Mouse (Mus musculus) testis, adult 2 months (tissue): ENCODE results near the gene Kirrel3. TPM values are rescaled to one million over a fixed set of nuclear protein-coding genes. Genes with fewer than 3 reads are reported as not detected.

Source experiments
- H3K27ac ChIP-seq: fragments of 200-500 bp; 2 replicates; pipeline ENCODE4 v1.5.1; 2012; ENCODE audit warnings: low read depth, low read length; ENCODE audit not compliant: control insufficient read depth, insufficient read depth
- H3K27me3 ChIP-seq: fragments of 200-500 bp; 2 replicates; pipeline ENCODE4 v1.6.1; 2012; ENCODE audit warnings: mild to moderate bottlenecking, low read length, moderate library complexity; ENCODE audit not compliant: control insufficient read depth, insufficient read depth
- H3K36me3 ChIP-seq: fragments of 200-500 bp; 2 replicates; pipeline ENCODE4 v1.6.1; 2012; ENCODE audit warnings: mild to moderate bottlenecking, low read length; ENCODE audit not compliant: control insufficient read depth, insufficient read depth
- H3K4me1 ChIP-seq: fragments of 200-500 bp; 2 replicates; pipeline ENCODE4 v1.6.1; 2012; ENCODE audit warnings: low read length; ENCODE audit not compliant: control insufficient read depth, insufficient read depth
- H3K4me3 ChIP-seq: fragments of 200-500 bp; 2 replicates; pipeline ENCODE4 v1.5.1; 2012; ENCODE audit warnings: low read depth, mild to moderate bottlenecking, low read length, moderate library complexity, mixed read lengths; ENCODE audit not compliant: control insufficient read depth
- CTCF ChIP-seq: fragments of 200-500 bp; IDR thresholded peaks from 2 replicates; pipeline ENCODE4 v1.5.1; 2012; ENCODE audit warnings: low read depth, mild to moderate bottlenecking, inconsistent platforms, low read length, moderate library complexity; ENCODE audit not compliant: control insufficient read depth, insufficient read depth, insufficient replicate concordance
- POLR2A ChIP-seq: fragments of 200-500 bp; IDR thresholded peaks from 2 replicates; pipeline ENCODE4 v1.6.1; 2012; ENCODE audit warnings: low read depth, mild to moderate bottlenecking, inconsistent platforms, low read length, moderate library complexity; ENCODE audit not compliant: control insufficient read depth
- polyA plus RNA-seq: library from polyadenylated mRNA; depleted of rRNA; stranded (reverse); fragments of >200 nt; gene quantifications from 2 replicates; pipeline ENCODE4 v1.2.3, GENCODE M21; 2012

Gene Kirrel3
- polyA plus RNA-seq, 1 experiment = 0.10 TPM

DNA sequence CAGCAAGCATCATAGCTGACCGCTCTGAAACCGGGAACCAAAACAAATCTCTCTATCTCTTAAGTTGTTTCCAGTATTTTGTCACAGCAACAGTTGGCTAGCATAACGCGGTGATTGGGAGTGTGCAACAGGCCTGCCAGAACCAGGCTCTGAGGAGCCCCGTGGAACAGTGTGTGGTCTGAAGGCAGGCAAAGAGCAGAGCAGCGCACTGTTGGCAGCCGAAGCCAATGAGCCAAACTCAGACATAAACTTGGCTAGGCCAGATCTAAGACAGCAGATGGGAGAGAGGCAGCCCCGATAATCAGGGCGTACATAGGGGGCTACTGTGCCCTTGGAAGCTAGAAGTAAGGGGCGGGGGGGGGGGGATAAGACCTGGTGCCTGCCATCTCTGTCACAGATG lies 372.4 kb downstream of the Kirrel3 start:
- TF ChIP-seq CTCF = no peak
- no peak for TF ChIP-seq POLR2A
- no peak overlapping the region for H3K4me3 ChIP-seq
- H3K27me3 ChIP-seq = no peaks in the 10 kb centered on the region
- no peaks in the 10 kb centered on the region for H3K4me1 ChIP-seq
- no peaks in the 10 kb centered on the region for H3K36me3 ChIP-seq
- no peak overlapping the region for H3K27ac ChIP-seq

DNA sequence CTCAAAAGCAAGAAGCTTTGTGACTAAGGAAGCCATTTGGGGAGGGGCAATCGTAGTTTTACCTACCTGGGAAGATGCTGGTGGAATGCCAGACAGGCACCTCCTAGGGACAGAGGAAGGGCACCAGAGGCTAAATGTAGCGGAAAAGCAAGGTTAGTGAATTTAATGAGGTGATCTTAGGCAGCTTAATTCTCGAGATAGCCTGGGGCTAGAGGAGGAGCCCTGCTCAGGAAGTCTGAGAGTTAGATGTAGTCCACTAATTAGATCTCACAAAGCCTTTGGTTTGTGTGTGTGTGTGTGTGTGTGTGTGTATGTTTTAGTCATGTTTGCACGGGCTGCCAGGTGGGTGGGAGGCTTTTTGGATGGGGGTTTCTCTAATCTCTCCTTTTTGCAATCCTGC lies 375.2 kb downstream of the Kirrel3 start:
- no peak for TF ChIP-seq CTCF
- no peak for TF ChIP-seq POLR2A
- H3K36me3 ChIP-seq = no peaks in the 10 kb centered on the region
- no peaks in the 10 kb centered on the region for H3K4me1 ChIP-seq
- H3K27ac ChIP-seq = no peak overlapping the region
- H3K27me3 ChIP-seq = no peaks in the 10 kb centered on the region
- H3K4me3 ChIP-seq = no peak overlapping the region

DNA sequence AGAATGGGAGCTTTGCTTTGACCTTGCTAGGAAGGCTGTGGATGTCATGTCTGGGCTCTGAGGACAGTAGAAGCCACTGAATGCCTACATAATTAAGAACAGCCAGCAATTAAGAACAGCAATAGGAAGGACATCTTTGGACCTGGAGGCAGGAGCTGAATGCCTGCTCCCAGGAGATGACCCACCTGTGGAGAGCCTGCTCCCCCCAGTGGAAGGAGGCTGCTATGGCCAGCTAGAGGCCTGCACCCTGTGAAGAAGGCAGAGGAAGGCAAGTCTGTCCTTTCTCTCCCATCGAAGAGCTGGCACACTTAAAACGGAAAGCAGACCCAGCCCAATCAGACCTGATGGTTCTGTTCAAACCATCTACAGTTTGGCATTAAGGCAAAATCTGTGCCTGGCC lies 376.1 kb downstream of the Kirrel3 start:
- TF ChIP-seq CTCF (peak; percentile 44; the same call in 1 of the 2 replicates), POLR2A (no peak)
- Histone ChIP-seq H3K36me3 (no peaks in the 10 kb centered on the region), H3K27me3 (no peaks in the 10 kb centered on the region), H3K4me3 (no peak overlapping the region), H3K27ac (no peak overlapping the region), H3K4me1 (no peaks in the 10 kb centered on the region)

DNA sequence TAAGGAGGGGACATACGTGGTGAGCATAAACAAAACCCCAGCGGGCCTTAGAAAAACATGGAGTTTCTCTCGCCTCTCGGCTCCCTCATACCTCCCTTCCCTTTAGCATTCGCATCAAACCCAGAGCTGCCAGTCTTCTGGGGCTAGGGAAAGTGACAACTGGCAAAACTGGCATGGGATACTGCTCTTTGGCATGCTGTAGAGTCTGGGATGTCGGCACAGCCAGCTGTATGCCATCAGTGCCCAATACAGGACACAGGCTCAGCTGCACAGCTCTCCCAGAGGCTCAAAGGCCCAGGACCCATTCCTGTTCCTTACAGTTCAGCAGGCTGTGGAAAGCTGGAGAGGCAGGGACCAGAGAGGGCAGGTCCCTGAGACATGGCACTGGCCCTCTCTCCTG lies 379.9 kb downstream of the Kirrel3 start:
- TF ChIP-seq CTCF (no peak), POLR2A (no peak)
- Histone ChIP-seq H3K27ac (no peak overlapping the region), H3K36me3 (no peaks in the 10 kb centered on the region), H3K4me1 (no peaks in the 10 kb centered on the region), H3K4me3 (no peak overlapping the region), H3K27me3 (no peaks in the 10 kb centered on the region)

DNA sequence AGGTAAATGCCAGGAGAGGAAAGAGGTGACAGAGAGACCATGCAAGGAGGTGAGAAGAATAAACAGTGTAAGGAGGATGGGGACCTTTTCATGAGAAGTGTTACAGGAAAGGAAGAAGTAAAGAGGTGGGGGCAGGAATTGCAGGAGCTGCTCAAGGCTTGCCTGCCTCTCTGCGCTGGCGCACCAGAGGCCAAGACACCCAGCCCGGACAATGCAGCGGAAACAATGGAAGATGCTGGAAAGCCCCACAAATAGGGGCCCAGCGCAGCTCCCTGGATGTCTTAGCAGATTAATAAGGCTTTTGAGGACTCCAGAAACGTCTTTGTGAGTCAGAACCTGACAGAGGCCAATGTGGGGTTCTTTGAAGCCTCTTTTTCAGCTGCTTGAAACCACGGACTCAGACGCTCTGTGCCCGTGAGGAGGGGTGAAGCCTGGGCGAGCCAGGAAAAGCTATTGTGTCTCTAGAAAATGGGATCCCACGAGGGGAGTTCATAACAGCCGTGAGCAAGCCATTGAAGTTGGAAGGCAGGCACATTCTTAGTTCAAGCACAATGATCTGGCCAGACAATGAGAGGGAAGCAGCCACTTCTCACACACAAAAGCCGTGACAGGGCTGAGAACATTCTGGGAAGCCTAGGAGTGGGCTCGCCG lies 385.7 kb downstream of the Kirrel3 start:
- Histone ChIP-seq H3K4me1 (no peaks in the 10 kb centered on the region), H3K27me3 (no peaks in the 10 kb centered on the region), H3K4me3 (no peak overlapping the region), H3K36me3 (no peaks in the 10 kb centered on the region), H3K27ac (no peak overlapping the region)
- no peak for TF ChIP-seq CTCF
- TF ChIP-seq POLR2A = no peak

DNA sequence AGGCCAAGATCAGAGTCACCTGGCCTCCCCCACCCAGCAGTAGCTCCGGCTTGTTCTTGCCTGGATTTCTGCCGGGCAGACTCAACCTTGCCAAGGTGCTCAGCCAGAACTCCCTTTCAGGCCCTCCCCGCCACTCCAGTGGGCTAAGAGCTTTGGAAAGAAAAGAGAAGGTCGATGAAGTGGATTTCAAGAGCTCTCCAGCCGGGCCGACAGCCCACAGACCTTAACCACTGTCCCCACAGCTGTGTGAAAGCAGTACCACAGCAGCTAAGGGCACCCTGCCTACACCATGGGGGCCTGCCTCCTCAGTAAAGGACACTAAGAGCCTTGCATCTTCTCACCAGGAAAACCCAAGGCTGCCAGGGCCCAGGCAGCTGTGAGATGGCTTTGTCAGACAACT lies 389.5 kb downstream of the Kirrel3 start:
- H3K4me1 ChIP-seq = no peaks in the 10 kb centered on the region
- H3K4me3 ChIP-seq = no peak overlapping the region
- H3K27me3 ChIP-seq = no peaks in the 10 kb centered on the region
- H3K36me3 ChIP-seq = no peaks in the 10 kb centered on the region
- no peak overlapping the region for H3K27ac ChIP-seq
- TF ChIP-seq CTCF = no peak
- TF ChIP-seq POLR2A = no peak

DNA sequence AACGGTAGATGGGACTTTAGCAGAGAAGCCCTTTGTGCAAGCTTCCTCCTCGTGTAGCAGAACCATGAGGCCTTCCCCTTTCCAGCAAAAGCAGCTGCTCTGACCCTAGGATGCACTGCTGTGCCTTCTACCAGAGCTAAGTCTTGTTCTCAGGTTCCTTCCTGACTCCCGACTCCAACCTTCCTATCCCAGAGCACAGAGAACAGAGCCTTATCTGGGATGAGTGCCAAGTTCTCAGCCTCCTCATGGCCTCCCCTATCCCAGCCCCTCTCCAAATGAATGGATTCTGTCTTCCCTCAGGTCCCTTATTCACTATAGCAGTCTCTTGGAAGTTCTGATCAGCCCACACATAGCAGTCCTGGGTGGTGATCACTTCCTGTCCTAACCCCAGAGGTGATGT lies 391.5 kb downstream of the Kirrel3 start:
- Histone ChIP-seq H3K27me3 (no peaks in the 10 kb centered on the region), H3K4me1 (no peaks in the 10 kb centered on the region), H3K4me3 (no peak overlapping the region), H3K27ac (no peak overlapping the region), H3K36me3 (no peaks in the 10 kb centered on the region)
- no peak for TF ChIP-seq POLR2A
- no peak for TF ChIP-seq CTCF
